Mouse (Mus musculus): ENCODE data around the gene Pilrb2. TPM values are rescaled to one million over a fixed set of nuclear protein-coding genes. Genes with fewer than 3 reads are reported as not detected.
"Not testable (repeated sequence)": the region's sequence is repeated elsewhere in the genome, so short reads cannot be mapped to it uniquely, and the experiment has no call there.

Gene Pilrb2
- not detected for total RNA-seq (2021)

- not testable (repeated sequence) for DNase-seq
Observed at GRCm38 (mm10) chr5:137871644-137872380, at the start of gene Pilrb2. Gene Pilrb2 (minus strand): TSS chr5:137871815.

- no peak for DNase-seq
Observed at GRCm38 (mm10) chr5:137915550-137915949, 43.9 kb upstream of the Pilrb2 start.

DNA sequence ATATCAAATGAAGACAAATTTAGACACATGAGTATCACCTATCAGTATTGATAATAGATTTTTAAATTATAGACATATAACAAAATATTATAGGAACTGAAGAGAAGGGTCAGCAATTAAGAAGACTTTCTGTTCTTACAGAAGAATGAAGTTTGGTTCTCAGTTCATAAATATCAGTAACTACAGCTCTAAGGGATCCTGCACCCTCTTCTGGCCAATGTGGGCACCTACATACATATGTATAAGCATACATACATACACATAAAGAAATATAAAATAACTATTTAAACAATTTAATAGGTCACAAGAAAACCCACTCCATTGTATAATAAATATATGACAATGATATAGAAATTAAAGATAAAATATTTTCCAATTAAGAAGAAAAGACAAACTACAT, 42.9 kb upstream of the Pilrb2 start:
- DNase-seq: no peak

DNA sequence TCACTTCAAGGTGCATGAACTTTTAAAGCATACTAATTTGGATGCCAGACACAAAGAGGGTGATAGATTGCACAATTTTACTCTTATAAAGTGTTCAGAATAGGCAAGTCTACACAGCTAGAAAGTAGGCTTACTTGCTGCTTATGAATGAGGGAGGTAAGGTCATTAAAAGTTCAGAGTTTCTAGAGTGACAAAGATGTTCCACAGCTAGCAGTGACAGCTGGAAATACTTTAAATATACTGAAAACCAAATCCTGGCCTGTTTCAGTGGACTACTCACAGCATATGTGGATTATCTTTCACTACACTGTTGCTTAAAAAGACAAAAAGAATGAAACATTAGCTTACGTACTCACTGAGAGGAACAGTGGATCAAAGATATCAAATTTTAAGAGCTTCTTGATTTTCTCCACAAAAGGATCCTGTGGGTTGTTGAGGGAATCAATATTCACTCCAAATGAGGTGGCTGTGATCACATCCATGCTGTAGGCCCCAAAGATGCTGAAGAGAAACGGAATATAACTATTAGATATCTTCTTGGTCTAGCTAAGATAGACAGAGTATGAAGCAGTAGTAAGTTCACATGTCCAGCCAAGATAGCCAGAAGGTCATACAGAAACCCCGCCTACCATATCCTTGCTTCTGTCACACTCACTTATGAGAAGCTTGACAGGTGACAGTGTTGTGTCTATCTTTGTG, 38.1 kb upstream of the Pilrb2 start:
- DNase-seq: no peak

DNA sequence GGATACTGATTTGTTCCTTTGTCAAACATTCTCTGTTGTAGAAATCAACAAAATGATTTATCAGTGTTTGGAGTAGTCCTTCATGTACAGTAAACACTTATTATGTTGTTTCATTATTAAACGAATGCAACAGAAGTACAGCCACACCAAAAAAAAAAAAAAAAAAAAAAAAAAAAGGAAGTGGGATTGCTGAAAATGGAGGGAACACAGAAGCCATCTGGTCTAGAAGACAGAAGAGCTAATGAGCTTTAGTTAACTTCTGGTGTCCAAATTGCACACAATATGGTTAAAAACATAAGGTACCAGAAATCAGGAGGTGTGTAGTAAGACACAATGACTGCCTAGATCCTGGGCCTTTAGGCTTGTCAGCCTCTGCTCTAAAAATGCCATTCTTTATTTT, 26.2 kb upstream of the Pilrb2 start:
- no peak for DNase-seq

GRCm38 (mm10) chr5:137892954-137893353, 21.3 kb upstream of the Pilrb2 start:
- no peak for DNase-seq

GRCm38 (mm10) chr5:137887666-137888065, 16.1 kb upstream of the Pilrb2 start:
- no peak for DNase-seq

DNA sequence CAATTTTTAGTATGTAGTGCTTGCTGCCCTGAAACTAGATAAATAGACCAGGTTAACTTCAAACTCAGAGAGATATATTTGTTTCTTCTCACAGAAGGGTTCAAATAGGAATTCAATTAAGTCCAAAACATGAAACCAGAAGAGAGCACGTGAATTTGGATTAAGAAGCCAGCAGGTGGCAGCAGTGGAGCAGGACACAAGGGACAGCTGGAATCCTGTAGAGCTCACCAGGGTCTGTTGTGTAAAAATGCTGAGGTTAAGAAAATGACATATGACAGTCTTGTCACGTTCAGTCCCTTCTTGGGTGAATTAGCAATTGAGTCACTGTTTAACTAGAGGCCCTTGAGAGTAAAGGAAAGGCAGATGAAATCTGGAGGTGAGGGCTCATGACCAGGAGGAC, 14.3 kb upstream of the Pilrb2 start:
- peak; percentile 50 to 60 for DNase-seq

GRCm38 (mm10) chr5:137883345-137883744, 11.7 kb upstream of the Pilrb2 start:
- no peak for DNase-seq

GRCm38 (mm10) chr5:137882922-137883321, 11.3 kb upstream of the Pilrb2 start:
- no peak for DNase-seq

- DNase-seq: no peak
Observed at GRCm38 (mm10) chr5:137877860-137878259, 6.2 kb upstream of the Pilrb2 start.

- no peak for DNase-seq
Observed at GRCm38 (mm10) chr5:137875054-137875453, 3.4 kb upstream of the Pilrb2 start.

- not testable (repeated sequence) for DNase-seq
Observed at GRCm38 (mm10) chr5:137872381-137872702, 727 bp upstream of the Pilrb2 start.

GRCm38 (mm10) chr5:137868600-137868999, 3.0 kb downstream of the Pilrb2 start:
- not testable (repeated sequence) for DNase-seq

GRCm38 (mm10) chr5:137864008-137864407, 7.6 kb downstream of the Pilrb2 start:
- not testable (repeated sequence) for DNase-seq

DNA sequence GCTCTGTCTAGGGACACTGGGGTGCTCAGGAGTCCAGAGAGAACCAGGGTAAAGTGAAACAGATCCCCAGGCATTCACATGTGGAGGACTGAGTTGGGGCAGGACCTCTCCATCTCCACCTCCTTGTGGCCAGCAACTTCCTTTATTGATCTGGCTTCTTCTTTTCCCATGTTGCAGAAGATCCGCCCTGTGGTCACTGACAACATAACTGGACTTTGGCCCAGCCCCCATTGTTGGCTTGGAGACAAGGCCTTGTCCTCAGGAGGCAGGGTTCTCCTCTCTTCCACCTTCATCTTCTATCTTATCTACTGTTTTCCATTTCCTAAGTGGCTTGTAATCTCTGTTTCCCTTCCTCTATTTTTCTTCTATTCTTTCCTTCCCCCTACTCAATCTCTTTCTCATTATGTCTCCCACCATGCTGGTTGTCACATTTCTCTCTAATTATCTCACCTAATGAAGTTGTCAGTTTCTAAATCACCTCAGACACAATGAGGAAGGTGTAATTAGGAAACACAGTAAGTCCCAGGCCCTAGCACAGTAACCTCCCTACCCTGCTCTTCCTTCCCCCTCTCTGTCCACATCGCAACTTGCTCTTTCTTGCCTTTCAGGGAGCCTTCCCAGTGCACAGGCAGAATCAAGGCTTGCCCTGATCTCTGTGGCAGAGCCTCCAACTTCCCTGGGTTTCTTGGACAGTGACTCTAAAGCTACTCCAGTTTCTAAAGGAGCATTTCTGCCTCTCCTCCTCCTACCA, 13.5 kb downstream of the Pilrb2 start, which contains the start of gene Pilrb1:
Gene Pilrb1, minus strand, starts transcription at position 147 of the 751 bp plus-strand sequence.
- DNase-seq: not testable (repeated sequence)

DNA sequence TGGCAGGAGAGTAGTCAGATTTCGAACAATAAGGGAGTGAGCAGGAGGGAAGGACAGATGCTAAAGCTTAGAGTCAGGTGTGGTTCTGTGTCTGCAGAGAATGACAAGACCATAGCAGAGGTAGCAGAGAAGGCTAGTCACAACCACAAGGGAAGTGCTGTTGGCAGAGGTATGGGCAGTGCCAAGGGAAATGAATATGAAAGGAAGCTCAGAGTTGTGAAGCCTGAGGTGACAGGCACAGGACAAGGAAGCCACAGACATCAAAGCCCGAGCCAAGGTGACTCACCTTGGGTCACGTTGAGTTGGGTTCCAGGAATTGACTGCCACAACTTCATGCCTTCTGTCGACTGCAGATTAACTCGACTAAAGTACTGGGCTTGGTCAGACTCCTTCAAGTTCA, 14.7 kb downstream of the Pilrb2 start:
- not testable (repeated sequence) for DNase-seq

DNA sequence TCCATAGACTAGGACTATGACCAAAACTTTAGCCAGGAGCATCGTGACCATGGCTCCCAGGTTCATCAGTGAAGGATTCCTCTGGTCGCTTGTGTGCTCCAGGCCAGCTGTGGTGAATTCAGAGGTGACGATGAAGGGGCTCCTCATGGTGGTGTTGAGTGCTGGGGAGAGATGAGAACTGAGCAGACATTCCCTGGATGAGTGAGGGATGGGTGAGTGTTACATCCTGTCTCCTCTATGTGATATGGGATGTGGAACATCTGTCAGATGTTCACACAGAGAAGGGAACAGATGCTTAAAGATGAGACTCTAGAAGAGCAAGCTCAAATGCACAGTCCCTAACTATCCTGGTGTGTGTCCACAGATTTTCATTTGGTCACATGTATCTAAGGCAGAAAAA, 16.7 kb downstream of the Pilrb2 start:
- DNase-seq: not testable (repeated sequence)

GRCm38 (mm10) chr5:137850313-137850712, 21.3 kb downstream of the Pilrb2 start:
- DNase-seq: not testable (repeated sequence)

DNA sequence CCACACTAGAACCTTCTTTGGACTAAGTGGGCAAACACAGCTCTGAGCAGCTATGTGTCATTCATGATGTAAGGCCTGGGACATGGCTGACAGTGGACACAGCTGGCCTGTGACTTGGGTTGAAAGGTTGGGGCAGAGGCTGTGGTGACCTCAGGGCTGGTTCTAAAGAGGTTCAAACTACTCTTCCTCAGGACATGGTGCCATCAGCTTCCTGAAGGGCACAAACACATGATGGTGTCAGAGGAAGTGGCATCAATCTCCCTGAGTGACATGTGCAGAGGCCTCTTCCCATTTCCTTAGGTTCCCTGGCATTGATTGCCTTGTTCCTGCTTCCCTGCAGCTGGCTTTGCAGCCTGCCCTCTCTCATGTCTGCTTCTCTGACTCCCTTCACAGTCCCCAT, 34.5 kb downstream of the Pilrb2 start:
- not testable (repeated sequence) for DNase-seq

DNA sequence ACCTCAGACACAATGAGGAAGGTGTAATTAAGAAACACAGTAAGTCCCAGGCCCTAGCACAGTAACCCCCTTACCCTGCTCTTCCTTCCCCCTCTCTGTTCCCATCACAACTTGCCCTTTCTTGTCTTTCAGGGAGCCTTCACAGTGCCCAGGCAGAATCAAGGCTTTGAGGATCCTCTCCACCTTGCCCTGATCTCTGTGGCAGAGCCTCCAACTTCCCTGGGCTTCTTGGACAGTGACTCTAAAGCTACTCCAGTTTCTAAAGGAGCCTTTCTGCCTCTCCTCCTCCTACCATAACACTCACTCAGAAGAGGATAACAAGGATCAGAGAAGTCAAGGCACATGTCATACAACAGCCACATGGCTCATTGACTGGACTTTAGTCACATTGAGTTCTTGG, 35.0 kb downstream of the Pilrb2 start:
- DNase-seq: no peak

DNA sequence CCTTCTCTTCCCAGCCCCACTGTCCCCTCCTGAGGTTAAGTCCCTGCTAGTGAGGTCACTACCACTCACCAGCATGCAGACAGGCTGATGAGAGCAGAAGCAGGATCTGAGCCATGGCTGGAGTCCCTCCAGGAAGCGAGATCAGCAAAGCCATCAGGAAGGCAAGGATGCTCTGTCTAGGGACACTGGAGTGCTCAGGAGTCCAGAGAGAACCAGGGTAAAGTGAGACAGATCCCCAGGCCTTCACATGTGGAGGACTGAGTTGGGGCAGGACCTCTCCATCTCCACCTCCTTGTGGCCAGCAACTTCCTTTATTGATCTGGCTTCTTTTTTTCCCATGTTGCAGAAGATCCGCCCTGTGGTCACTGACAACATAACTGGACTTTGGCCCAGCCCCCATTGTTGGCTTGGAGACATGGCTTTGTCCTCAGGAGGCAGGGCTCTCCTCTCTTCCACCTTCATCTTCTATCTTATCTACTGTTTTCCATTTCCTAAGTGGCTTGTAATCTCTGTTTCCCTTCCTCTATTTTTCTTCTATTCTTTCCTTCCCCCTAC, 35.6 kb downstream of the Pilrb2 start, which contains the start of gene Pilra:
Gene Pilra, minus strand, starts transcription at position 316 of the 555 bp plus-strand sequence.
- DNase-seq: not testable (repeated sequence)

- DNase-seq: no peak
Observed at GRCm38 (mm10) chr5:137833500-137833899, 38.1 kb downstream of the Pilrb2 start.
